Mouse (Mus musculus): ENCODE results near the gene Olfr1356.
"Not testable (repeated sequence)": the region's sequence is repeated elsewhere in the genome, so short reads cannot be mapped to it uniquely, and the experiment has no call there.

Olfr1356 gene

DNA sequence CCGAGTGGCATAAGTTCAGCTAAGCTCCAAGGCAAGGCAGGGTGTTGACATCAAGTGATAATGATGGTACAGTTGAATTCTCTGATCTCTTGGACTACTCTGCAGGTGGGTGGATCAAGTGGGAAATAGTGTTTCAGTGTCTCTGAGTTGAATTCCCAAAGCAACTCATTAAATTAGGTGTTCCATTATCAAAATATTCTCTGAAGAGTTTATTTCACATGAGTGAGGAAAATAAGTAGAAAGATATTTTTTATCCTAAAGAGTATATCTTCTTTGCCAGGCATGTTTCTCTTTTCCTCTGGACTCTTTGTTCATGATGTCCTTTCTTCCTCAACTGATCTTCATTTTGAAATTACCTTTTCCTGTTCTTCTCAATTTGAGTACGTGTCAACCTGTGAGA is at the start of gene Olfr1356:
Gene Olfr1356, minus strand, starts transcription at position 101 of the 400 bp plus-strand sequence.
- DNase-seq (ENCODE audit: low spot score in 2 of 2) = no peak

DNA sequence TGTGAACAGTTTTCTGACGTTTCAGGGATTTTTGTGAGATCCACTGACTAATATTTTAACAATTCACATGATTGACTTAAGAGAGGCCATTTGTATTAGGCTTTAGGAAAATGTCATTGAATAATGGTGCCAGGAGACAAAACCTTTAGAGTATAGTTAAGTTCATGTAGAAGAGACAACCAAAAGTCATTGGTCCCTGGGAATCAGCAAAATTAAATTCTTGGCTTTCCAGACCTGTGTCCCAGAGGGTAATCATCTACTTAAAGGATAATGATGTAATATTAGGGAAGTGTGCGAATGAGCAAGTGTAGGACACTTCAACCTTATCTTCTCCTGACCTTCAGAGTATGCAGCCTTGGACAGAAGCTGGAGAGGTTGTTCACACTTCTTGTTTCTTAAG is 23.3 kb upstream of the Olfr1356 start, which contains the start of gene Olfr1355:
Gene Olfr1355, plus strand, starts transcription at position 301 of the 400 bp plus-strand sequence.
- no peak for DNase-seq (ENCODE audit: low spot score in 2 of 2)

DNA sequence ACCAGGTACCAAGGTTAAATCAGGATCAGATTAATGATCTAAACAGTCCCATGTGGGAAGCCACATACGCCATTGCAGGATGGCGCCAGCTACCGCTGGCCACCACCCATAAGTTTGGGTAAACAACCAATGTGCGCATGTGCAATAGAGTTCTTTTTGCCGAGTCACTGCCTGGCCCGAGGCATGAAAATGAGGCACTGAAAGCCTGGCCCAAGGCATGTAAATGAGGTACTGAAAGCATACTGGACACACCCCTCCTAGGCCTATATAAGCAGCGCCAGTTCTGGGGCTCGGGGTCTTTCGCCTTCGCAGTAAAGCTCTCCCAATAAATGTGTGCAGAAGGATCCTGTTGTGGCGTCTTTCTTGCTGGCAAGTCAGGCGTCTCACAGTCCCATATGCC is 11.5 kb downstream of the Olfr1356 start:
- not testable (repeated sequence) for DNase-seq (ENCODE audit: low spot score in 2 of 2)

DNA sequence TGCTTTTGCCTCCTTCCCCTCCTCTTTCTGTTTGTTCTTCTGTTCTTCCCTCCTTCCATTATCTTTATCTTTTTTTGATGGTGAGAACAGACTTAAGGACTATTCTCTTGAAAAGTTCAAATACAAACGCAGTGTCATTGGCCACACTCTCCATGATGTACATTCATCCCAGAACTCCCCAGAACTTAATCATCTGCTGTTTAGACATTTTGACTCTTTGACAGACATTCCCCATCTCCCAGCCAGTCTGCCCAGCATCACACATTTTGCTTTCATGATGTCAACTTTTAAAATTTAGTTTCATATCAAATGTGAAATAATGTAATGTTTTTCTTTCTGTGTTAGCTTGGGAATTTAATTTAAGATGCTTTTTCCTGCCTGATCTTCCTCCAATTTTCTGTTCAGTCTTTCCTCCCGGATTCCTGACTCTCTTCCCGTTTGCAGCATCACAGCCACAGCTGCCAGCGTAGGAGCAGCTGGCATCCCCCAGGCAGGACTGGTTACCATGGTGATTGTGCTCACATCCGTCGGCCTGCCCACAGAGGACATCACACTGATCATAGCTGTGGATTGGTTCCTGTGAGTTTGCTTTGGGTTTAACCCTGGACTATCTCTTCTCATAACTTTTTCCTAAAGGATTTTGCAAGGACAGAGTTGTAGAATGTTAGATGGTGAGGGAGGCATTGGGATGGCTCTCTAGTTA is 39.5 kb downstream of the Olfr1356 start:
- peak; percentile 65 to 81 for DNase-seq (ENCODE audit: low spot score in 2 of 2)

DNA sequence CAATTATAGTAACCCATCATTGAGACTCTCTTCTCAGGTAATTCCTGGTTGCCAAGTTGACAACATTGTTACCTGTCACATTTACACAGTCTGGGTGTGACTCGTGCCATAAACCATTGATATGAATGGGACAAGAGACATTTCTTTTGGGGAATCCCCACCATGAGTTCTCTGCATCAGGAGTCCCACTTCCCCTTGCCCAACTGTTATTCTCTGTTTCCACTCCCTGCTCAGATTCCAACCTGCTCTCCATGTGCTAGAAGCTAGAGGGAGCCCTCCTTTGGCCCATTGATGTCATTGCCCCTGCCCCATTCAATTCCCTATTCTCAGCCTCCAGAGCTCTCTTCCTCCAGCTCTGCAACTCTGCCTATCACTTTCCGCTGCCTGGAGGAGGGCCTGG is 50.5 kb downstream of the Olfr1356 start:
- no peak for DNase-seq (ENCODE audit: low spot score in 2 of 2)

Data from frontal cortex, postnatal 36 days (tissue).